Mouse (Mus musculus) ovary, adult 18-20 months (tissue): Measurements from ENCODE around the gene Cdc14a.

ENCODE experiments used
- DNase-seq: peaks from one replicate; pipeline ENCODE4 v3.0.0; 2022; ENCODE audit warnings: low spot score, mixed read lengths

Cdc14a gene

GRCm38 (mm10) chr3:116412954-116413724, 10.7 kb downstream of the Cdc14a start:
- no peak for DNase-seq

DNA sequence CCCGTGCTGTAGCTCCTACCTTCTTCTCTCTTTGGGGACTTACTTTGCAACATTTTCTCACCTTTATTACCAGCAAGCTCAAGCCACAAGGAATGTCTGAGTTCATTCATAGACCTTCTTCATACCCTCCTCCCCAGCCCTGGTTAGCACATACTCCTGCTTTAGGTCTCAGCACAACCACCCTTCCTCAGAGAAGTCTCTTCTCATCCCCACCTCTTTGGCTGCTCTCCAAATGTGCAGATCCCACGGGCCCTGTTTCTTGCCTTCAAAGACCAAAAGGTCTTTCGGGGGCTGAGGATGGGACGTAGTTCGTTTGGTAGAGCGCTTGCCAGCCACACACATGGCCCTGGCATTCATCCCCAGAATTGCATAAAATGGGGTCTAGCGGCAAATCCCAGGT, 13.8 kb downstream of the Cdc14a start:
- no peak for DNase-seq

DNA sequence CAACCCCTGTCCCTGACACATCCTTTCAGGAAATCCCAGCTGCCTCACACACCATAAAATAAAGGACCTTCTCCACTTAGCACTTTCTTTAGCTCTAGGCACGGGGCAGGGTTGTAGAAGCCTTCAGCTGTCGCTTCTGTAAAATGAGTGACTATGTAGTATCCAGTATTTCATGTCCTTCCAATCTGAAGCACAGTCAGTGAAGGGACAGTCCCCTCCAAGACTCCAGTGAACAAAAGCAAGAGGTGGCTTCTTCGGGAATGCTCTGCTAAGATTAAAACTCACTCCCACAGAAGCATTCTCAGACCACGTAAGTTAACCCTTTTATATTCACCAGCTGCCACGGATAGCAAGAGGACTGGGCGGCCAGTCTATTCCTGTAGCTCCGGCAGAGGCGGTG, 14.3 kb downstream of the Cdc14a start:
- no peak for DNase-seq

DNA sequence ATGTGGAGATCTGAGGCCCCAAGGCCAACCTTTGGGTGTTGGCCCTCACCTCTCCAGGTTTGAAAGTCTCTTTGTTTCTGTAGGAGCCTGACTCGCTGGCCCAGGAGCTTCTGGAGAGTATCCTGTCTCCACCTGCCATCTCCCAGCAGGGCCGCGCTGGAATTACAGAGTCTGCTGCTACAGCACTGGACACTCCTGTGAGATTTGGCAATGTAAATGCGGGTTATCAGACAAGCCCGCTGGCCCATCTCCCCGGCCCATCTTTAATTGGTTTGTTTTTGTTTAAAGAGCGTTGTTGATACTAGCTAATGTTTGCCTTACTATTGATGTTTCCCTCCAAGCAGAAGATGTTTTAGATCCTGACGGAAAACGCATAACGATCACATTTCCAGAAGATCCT, 15.0 kb downstream of the Cdc14a start:
- no peak for DNase-seq

DNA sequence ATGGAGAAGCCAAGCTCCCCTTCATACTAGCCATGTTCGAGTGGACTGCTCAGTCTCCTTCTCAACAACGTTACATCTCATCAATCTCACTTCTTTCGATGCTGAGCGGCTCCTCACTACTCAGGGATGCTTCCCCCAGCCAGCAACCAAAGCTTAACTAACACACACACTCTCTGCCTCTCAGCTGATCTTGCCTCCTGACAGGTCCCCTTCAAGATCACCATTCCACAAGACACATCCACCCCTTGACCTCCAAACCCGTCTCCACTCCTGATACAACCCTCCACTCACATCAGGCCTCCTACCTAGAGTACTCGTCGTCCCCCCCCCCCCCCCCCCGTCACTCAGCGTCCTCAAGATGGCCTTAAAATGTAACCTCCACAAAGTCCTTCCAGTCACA, 18.3 kb downstream of the Cdc14a start:
- DNase-seq: no peak

DNA sequence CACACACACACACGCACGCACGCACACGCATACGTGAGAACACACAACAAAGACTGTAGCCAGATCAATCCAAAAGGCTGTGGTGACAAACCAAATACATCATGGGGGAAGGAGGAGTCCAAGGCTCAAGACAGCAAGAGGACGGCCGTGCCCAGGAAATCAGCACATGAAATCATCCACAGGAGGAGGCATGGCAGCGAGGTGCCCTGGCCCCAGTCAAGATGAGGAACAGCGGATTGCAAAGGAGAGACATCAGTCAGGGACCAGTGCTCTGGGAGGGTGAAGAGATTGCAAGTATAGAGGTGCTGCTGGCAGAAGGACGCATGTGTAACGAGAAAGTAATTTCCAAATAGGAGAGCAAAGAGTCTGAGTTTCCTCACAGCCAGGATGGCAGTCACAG, 22.4 kb downstream of the Cdc14a start:
- no peak for DNase-seq

- no peak for DNase-seq
Measured at GRCm38 (mm10) chr3:116399349-116400090, 24.3 kb downstream of the Cdc14a start.

GRCm38 (mm10) chr3:116398543-116398942, 25.3 kb downstream of the Cdc14a start:
- DNase-seq: no peak

DNA sequence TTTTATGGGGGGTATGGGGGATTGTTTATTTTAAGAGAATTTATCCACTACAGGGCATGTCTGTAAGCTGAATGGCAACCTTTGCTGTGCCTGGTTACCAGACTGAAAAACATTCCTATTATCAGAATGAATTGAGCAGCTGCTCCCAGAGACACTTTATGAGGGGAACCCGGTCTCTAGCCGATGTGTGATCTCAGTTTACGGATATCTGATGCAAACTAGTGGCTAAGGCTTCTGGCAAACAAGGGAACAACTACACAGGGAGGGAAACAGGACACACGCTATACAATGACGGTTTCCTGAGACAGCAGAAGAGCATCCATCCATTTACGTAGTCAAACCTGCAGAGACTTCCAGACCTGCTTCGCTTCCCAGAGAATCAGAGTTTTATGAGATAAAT, 25.9 kb downstream of the Cdc14a start:
- DNase-seq: no peak

DNA sequence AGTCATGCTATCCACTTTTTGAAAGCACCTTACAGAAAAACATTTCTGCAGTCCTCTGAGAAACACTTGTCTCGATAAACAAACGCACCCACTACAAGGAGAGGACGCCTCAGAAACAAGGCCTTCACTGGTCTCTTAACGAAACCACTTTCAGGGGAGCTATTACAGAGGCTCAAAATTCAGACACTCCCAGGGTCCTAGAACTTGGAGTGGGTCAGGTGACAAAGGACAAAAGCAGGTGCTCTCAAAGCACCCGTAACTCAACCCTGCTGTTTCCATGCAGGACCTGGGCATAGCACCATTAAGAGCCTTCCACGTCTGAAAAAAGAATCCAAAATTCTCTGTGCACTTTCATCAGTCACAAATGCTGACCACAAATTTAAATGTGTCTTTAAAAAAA, 26.5 kb downstream of the Cdc14a start:
- DNase-seq: no peak

GRCm38 (mm10) chr3:116396571-116396970, 27.3 kb downstream of the Cdc14a start:
- peak; percentile 43 for DNase-seq

DNA sequence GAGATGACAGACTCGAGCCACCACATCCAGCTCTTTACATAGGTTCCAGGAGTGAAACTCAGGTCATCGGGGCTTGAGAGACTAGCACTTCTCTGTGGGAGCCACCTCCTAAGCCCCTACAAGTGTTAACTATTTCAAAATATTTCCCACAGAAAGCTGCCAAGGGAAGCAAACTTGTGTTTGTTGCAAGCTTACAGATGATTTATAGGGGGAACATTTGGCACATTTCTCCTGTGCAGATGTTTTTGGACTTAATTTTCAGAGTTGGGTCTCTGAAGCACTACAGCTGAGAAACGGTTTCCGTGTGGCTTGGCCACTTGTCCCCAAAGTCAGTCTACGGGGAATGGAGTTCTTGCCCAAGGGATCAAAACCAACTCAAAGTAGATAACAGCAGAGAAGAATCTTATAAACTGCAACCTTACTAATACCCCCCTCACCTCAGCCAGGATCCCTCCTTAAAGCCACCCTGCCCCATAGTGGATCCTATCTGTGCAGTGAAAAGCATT, 28.9 kb downstream of the Cdc14a start:
- DNase-seq: no peak

DNA sequence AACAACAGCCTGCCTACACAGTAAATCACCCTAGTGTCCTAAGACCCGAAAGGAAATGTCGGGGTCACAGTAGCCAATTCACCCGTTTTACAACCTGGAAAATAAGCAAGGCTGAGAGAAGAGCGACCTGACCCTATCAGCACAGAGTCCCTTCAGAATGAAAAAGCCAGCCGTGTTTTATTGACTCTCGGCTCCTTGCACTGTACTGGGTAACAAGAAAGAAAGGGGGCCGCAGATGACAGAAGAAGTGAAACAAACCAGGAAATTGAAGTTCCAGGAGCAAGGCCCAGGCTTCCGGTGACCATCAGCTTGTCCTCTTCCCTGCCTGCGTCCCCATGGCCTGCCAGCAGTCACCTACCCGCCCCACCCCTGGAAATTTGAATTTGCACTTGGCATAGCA, 32.4 kb downstream of the Cdc14a start:
- DNase-seq: no peak

DNA sequence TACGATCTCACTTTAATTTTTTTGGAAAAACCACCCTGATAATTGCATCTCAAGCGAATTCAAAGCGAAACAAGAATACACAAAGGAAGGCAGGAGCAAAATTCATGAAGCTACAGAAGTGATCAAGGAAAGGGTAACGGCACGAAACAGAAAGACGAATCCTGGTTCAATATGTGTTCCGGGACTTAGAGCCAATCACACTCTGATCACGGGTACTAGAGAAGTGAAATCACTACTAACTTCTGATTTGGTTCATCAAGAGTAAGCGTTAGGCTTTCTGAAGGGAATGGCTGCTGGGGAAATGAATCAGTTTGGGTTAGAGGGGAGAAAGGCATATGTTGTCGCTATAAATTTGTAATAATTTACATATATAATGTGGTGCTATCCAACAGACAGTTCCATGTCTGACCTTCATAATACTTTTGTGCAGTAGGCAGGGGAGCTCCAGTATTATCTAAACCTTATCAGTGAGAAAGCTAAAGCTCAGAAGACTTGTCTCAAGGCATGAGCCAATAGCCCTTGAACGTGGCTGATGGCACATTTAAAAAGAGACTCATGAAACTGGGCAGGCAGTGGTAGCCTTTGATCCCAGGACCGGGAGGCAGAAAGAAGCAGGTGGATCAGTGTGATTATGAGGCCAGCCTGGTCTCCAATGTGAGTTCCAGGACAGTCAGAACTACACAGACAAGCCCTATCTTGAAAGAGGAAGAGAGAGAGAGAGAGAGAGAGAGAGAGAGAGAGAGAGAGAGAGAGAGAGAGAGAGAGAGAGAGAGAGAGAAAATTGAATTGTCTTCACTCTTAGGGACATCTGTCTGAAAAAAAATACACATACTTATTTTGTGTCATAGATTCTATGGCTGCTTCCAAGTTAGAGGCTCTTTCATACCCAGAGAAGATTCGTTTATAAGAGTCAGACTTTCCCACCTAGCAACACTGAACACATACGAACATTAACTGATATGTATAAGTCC, 34.0 kb downstream of the Cdc14a start:
- no peak for DNase-seq

DNA sequence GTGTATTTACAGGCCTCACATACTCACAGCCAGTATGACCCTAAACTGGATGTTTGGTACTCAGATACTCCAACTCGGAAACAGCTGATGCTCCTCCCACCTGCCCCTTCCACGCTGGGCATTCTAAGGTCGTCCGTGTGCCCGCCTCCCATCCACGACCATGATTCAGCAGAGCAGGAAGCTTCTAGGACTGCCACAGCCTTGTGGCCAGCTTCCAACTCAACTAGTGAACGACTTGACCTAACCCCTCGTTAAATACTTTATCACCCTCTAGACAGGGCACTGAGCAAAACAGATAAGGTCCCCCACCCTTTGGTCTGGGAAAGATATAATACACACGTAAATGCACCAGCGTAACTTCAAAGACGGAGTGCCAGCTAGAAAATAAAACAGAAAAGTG, 35.0 kb downstream of the Cdc14a start:
- DNase-seq: peak; percentile 48

DNA sequence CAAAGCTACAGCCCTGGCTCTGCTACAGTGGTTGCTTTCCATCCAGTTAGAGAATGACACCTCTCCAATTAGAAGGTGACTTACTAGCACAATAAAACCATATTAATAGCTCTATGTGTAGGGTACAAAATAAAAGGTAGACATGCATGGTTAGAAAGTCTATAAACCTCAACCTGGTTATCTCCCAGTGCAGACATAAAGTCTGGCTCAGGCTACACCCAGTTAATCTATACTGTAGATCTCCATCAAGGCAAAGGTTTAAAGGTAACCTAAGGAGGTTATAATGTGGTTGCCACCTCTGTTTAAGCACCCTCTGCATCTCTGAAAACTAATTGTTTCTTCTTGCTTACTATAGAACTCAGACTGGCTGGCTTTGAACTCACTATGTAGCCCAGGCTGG, 36.9 kb downstream of the Cdc14a start:
- DNase-seq: no peak

DNA sequence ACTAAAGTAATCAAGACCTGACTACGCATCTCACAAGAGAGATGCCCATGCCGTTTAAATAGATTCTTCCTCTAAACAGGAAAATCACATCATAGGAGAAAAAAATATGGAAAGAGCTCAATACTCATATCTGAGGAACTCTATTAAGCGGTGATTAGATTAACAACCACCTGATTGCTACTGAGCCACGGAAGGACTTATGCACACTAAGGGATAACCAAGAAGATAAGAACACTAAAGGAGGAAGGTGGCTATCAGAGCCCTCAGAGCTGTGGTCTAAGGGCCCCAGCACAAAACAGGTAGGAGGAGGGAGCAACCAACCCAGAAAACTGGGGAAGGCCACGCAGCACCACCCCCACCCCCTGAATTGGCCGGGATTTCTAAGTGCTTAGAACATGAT, 37.5 kb downstream of the Cdc14a start:
- no peak for DNase-seq

- DNase-seq: no peak
Measured at GRCm38 (mm10) chr3:116384319-116384718, 39.5 kb downstream of the Cdc14a start.

- no peak for DNase-seq
Measured at GRCm38 (mm10) chr3:116380319-116380718, 43.5 kb downstream of the Cdc14a start.

- no peak for DNase-seq
Measured at GRCm38 (mm10) chr3:116375442-116375841, 48.4 kb downstream of the Cdc14a start.

- no peak for DNase-seq
Measured at GRCm38 (mm10) chr3:116374486-116374885, 49.3 kb downstream of the Cdc14a start.

GRCm38 (mm10) chr3:116373196-116373595, 50.6 kb downstream of the Cdc14a start:
- no peak for DNase-seq
